Mouse (Mus musculus) midbrain, postnatal 0 days (tissue): ENCODE results near the gene Ctdspl. TPM values are rescaled to one million over a fixed set of nuclear protein-coding genes. Genes with fewer than 3 reads are reported as not detected.
A peak's percentile ranks its signal among the peaks of the same experiment; 100 is the strongest.

ENCODE experiments used
- ATAC-seq: fragments of 200-750 bp; cut with Nextera tagmentation; 2 replicates; pipeline ENCODE4 v1.8.0; 2017; ENCODE audit warnings: moderate number of reproducible peaks, mild to moderate bottlenecking, moderate TSS enrichment, moderate library complexity; ENCODE audit not compliant: low FRiP score
- DNase-seq: peaks from one replicate; pipeline ENCODE4 v3.0.0-alpha.2; 2015; ENCODE audit warnings: low spot score
- H3K27ac ChIP-seq: fragments of 300-500 bp; sonication (generic); 2 replicates; pipeline ENCODE4 v1.5.1; 2014; ENCODE audit warnings: low read depth, mild to moderate bottlenecking, low read length, mixed read lengths
- H3K27me3 ChIP-seq: fragments of 300-500 bp; sonication (generic); 2 replicates; pipeline ENCODE4 v1.6.1; 2014; ENCODE audit warnings: low read length, control low read depth, mixed read lengths; ENCODE audit not compliant: insufficient read depth
- H3K36me3 ChIP-seq: fragments of 300-500 bp; sonication (generic); 2 replicates; pipeline ENCODE4 v1.6.1; 2014; ENCODE audit warnings: low read length, control low read depth, mixed read lengths; ENCODE audit not compliant: insufficient read depth
- H3K4me1 ChIP-seq: fragments of 300-500 bp; sonication (generic); 2 replicates; pipeline ENCODE4 v1.6.1; 2014; ENCODE audit warnings: mild to moderate bottlenecking, control low read depth, antibody characterized with exemption, low read length, mixed read lengths; ENCODE audit not compliant: insufficient read depth
- H3K4me2 ChIP-seq: fragments of 300-500 bp; sonication (generic); 2 replicates; pipeline ENCODE4 v1.6.1; 2014; ENCODE audit warnings: low read depth, mild to moderate bottlenecking, low read length, mixed read lengths; ENCODE audit not compliant: poor library complexity, severe bottlenecking
- H3K4me3 ChIP-seq: fragments of 300-500 bp; sonication (generic); 2 replicates; pipeline ENCODE4 v1.5.1; 2014; ENCODE audit warnings: low read depth, mild to moderate bottlenecking, low read length, moderate library complexity
- H3K9ac ChIP-seq: fragments of 300-500 bp; sonication (generic); replicated peaks from 2 replicates; pipeline ENCODE4 v1.6.1; 2014; ENCODE audit warnings: mild to moderate bottlenecking, low read length, moderate library complexity, mixed read lengths; ENCODE audit not compliant: poor library complexity, severe bottlenecking
- H3K9me3 ChIP-seq: fragments of 300-500 bp; sonication (generic); 2 replicates; pipeline ENCODE4 v1.6.1; 2016; ENCODE audit warnings: low read length, control low read depth
- CTCF ChIP-seq: IDR thresholded peaks from 2 replicates; pipeline ENCODE4 v1.5.1; 2016; ENCODE audit warnings: antibody characterized with exemption, mild to moderate bottlenecking
- WGBS: fragments of 180-500 bp; shearing (Covaris S2); extraction: QIAGEN DNeasy Blood & Tissue Kit; methylation state at CpG from one replicate; pipeline ENCODE4 v1.1.7; 2014; 5-methylcytosine and 5-hydroxymethylcytosine counted together
- polyA plus RNA-seq: library from polyadenylated mRNA; unstranded; fragments of >200 nt; fragmentation: Nextera tagmentation; extraction: Ambion mirVana; gene quantifications from 2 replicates; pipeline ENCODE4 v1.2.1, GENCODE M21; 2015
- total RNA-seq: library from RNA; depleted of rRNA; stranded (reverse); fragments of >200 nt; gene quantifications from 2 replicates; pipeline ENCODE4 v1.2.3, GENCODE M21; 2014

Gene Ctdspl
- total and polyA plus RNA-seq, 2 experiments from 2014 or later: 7.1 to 11.9 TPM

- Histone ChIP-seq H3K9me3 (no peaks in the 10 kb centered on the region), H3K4me1 (no peaks in the 10 kb centered on the region), H3K4me2 (no peak overlapping the region), H3K27ac (no peak overlapping the region), H3K36me3 (no peaks in the 10 kb centered on the region), H3K4me3 (no peak overlapping the region), H3K9ac (no peak overlapping the region), H3K27me3 (no peaks in the 10 kb centered on the region)
- no peak for TF ChIP-seq CTCF
- DNase-seq (no peak), ATAC-seq (no peak)
- WGBS: 94% methylated on average over 7 of the region's 7 CpGs
These were observed 43.1 kb upstream of the Ctdspl start for GRCm38 (mm10) chr9:118883150-118883549.

- ATAC-seq (no peak), DNase-seq (no peak)
- no peak overlapping the region for H3K27ac ChIP-seq
- H3K27me3 ChIP-seq: no peaks in the 10 kb centered on the region
- no peak for TF ChIP-seq CTCF
- no peaks in the 10 kb centered on the region for H3K9me3 ChIP-seq
- no peak overlapping the region for H3K9ac ChIP-seq
- H3K36me3 ChIP-seq: no peaks in the 10 kb centered on the region
- H3K4me1 ChIP-seq: no peaks in the 10 kb centered on the region
- no peak overlapping the region for H3K4me2 ChIP-seq
- WGBS: 79% methylated on average over 6 of the region's 6 CpGs
- H3K4me3 ChIP-seq: no peak overlapping the region
These were observed 40.5 kb upstream of the Ctdspl start for GRCm38 (mm10) chr9:118885785-118886184.

- no peak for ATAC-seq
- no peaks in the 10 kb centered on the region for H3K27me3 ChIP-seq
- no peaks in the 10 kb centered on the region for H3K36me3 ChIP-seq
These were observed 39.1 kb upstream of the Ctdspl start for GRCm38 (mm10) chr9:118887201-118887600.

GRCm38 (mm10) chr9:118887734-118888133 lies 38.5 kb upstream of the Ctdspl start:
- no peak for ATAC-seq
- Histone ChIP-seq H3K9me3 (no peaks in the 10 kb centered on the region), H3K27me3 (no peaks in the 10 kb centered on the region), H3K4me1 (no peaks in the 10 kb centered on the region), H3K4me2 (no peak overlapping the region), H3K27ac (no peak overlapping the region), H3K9ac (no peak overlapping the region), H3K36me3 (no peaks in the 10 kb centered on the region), H3K4me3 (no peak overlapping the region)
- 81% methylated on average over 8 of the region's 8 CpGs for WGBS
- 0 out of 2 replicates have a peak, but pooled peaks have one; percentile 15 for TF ChIP-seq CTCF
- no peak for DNase-seq

More at GRCm38 (mm10) chr9:118887201-118887600, 39.1 kb upstream of the Ctdspl start:
- WGBS: 78% methylated on average over 7 of the region's 7 CpGs
- TF ChIP-seq CTCF: no peak
- DNase-seq: no peak
- Histone ChIP-seq H3K27ac (no peak overlapping the region), H3K4me3 (no peak overlapping the region), H3K9ac (no peak overlapping the region), H3K9me3 (no peaks in the 10 kb centered on the region), H3K4me1 (no peaks in the 10 kb centered on the region), H3K4me2 (no peak overlapping the region)

- Histone ChIP-seq H3K9ac (no peak overlapping the region), H3K4me3 (no peak overlapping the region), H3K4me1 (no peaks in the 10 kb centered on the region), H3K4me2 (no peak overlapping the region), H3K36me3 (no peaks in the 10 kb centered on the region), H3K27ac (no peak overlapping the region), H3K9me3 (no peaks in the 10 kb centered on the region), H3K27me3 (no peaks in the 10 kb centered on the region)
- ATAC-seq (no peak), DNase-seq (no peak)
- no peak for TF ChIP-seq CTCF
- WGBS: 85% methylated on average over 4 of the region's 4 CpGs
These were observed 36.1 kb upstream of the Ctdspl start for GRCm38 (mm10) chr9:118890149-118890548.

- DNase-seq (peak; percentile 29), ATAC-seq (no peak)
- TF ChIP-seq CTCF: no peak
- no peak overlapping the region for H3K4me3 ChIP-seq
- 69% methylated on average over 2 of the region's 2 CpGs for WGBS
- H3K4me2 ChIP-seq: no peak overlapping the region
- H3K9me3 ChIP-seq: no peaks in the 10 kb centered on the region
- H3K27ac ChIP-seq: no peak overlapping the region
- no peak overlapping the region for H3K9ac ChIP-seq
- no peaks in the 10 kb centered on the region for H3K27me3 ChIP-seq
- no peaks in the 10 kb centered on the region for H3K36me3 ChIP-seq
- H3K4me1 ChIP-seq: no peaks in the 10 kb centered on the region
These were observed 35.6 kb upstream of the Ctdspl start for GRCm38 (mm10) chr9:118890645-118891044.
